Mouse (Mus musculus) testis, postnatal 14 days (tissue): Measurements from ENCODE around the gene Igdcc3.

ENCODE experiments used
- DNase-seq: peaks from one replicate; pipeline ENCODE4 v3.0.0; 2021; ENCODE audit warnings: low spot score

Igdcc3 gene

GRCm38 (mm10) chr9:65141306-65141975, 452 bp downstream of the Igdcc3 start:
- peak; percentile 37 for DNase-seq

GRCm38 (mm10) chr9:65141976-65142318, 958 bp downstream of the Igdcc3 start:
- peak; percentile 33 for DNase-seq

GRCm38 (mm10) chr9:65142399-65142798, 1.4 kb downstream of the Igdcc3 start:
- no peak for DNase-seq

GRCm38 (mm10) chr9:65146001-65146400, 5.0 kb downstream of the Igdcc3 start:
- DNase-seq: no peak

GRCm38 (mm10) chr9:65148507-65148906, 7.5 kb downstream of the Igdcc3 start:
- no peak for DNase-seq

- DNase-seq: no peak
Measured at GRCm38 (mm10) chr9:65152711-65153330, 11.8 kb downstream of the Igdcc3 start.

- no peak for DNase-seq
Measured at GRCm38 (mm10) chr9:65153331-65153711, 12.3 kb downstream of the Igdcc3 start.

GRCm38 (mm10) chr9:65154692-65155455, 13.9 kb downstream of the Igdcc3 start:
- peak; percentile 36 for DNase-seq

- DNase-seq: no peak
Measured at GRCm38 (mm10) chr9:65156604-65157003, 15.6 kb downstream of the Igdcc3 start.

- no peak for DNase-seq
Measured at GRCm38 (mm10) chr9:65157631-65158030, 16.6 kb downstream of the Igdcc3 start.

- DNase-seq: no peak
Measured at GRCm38 (mm10) chr9:65161188-65161587, 20.2 kb downstream of the Igdcc3 start.

GRCm38 (mm10) chr9:65161881-65162280, 20.9 kb downstream of the Igdcc3 start:
- DNase-seq: no peak

GRCm38 (mm10) chr9:65162711-65163639, 22.0 kb downstream of the Igdcc3 start:
- DNase-seq: no peak

GRCm38 (mm10) chr9:65164870-65165269, 23.9 kb downstream of the Igdcc3 start:
- DNase-seq: no peak

GRCm38 (mm10) chr9:65166386-65166785, 25.4 kb downstream of the Igdcc3 start:
- no peak for DNase-seq

GRCm38 (mm10) chr9:65168534-65168933, 27.5 kb downstream of the Igdcc3 start:
- DNase-seq: no peak

GRCm38 (mm10) chr9:65168952-65169351, 28.0 kb downstream of the Igdcc3 start:
- DNase-seq: no peak

GRCm38 (mm10) chr9:65172654-65173053, 31.7 kb downstream of the Igdcc3 start:
- DNase-seq: no peak

GRCm38 (mm10) chr9:65175234-65175938, 34.4 kb downstream of the Igdcc3 start:
- no peak for DNase-seq

- no peak for DNase-seq
Measured at GRCm38 (mm10) chr9:65175939-65176871, 35.2 kb downstream of the Igdcc3 start.
